Mouse (Mus musculus) liver, embryonic 14.5 days (tissue): Measurements from ENCODE around the gene Prnd. TPM values are rescaled to one million over a fixed set of nuclear protein-coding genes. Genes with fewer than 3 reads are reported as not detected.

Experiments
- ATAC-seq: fragments of 200-750 bp; cut with Nextera tagmentation; 2 replicates; pipeline ENCODE4 v1.8.0; 2017; ENCODE audit warnings: moderate number of reproducible peaks, mild to moderate bottlenecking, moderate library complexity; ENCODE audit not compliant: insufficient read depth
- DNase-seq, 3 experiments: peaks; one replicate each; pipeline ENCODE4 v3.0.0-alpha.2; 2012 to 2013; ENCODE audit warnings: low read depth in 3 of 3, low spot score in 3 of 3
- H3K27ac ChIP-seq: fragments of 300-500 bp; sonication (generic); 2 replicates; pipeline ENCODE4 v1.5.1; 2014; ENCODE audit warnings: moderate library complexity, mild to moderate bottlenecking, control low read depth, inconsistent platforms
- H3K27me3 ChIP-seq: fragments of 300-500 bp; sonication (generic); 2 replicates; pipeline ENCODE4 v1.6.1; 2014; ENCODE audit warnings: mild to moderate bottlenecking, low read length, moderate library complexity; ENCODE audit not compliant: control insufficient read depth, insufficient read depth
- H3K36me3 ChIP-seq: fragments of 300-500 bp; sonication (generic); replicated peaks from 2 replicates; pipeline ENCODE4 v1.6.1; 2014; ENCODE audit warnings: low read depth; ENCODE audit not compliant: control insufficient read depth, insufficient read depth
- H3K4me1 ChIP-seq, 2 experiments: fragments of 200-500 bp in 1 of 2; fragments of 300-500 bp in 1 of 2; sonication (generic) in 1 of 2; replicated peaks; 2 replicates each; pipeline ENCODE4 v1.6.1; 2012 to 2014; ENCODE audit warnings: antibody characterized with exemption in 1 of 2, inconsistent platforms in 1 of 2, low read length in 1 of 2; ENCODE audit not compliant: control insufficient read depth in 2 of 2, insufficient read depth in 2 of 2
- H3K4me2 ChIP-seq: fragments of 300-500 bp; sonication (generic); 2 replicates; pipeline ENCODE4 v1.6.1; 2014; ENCODE audit warnings: low read depth, mild to moderate bottlenecking, control low read depth, moderate library complexity
- H3K4me3 ChIP-seq, 2 experiments: fragments of 200-500 bp in 1 of 2; fragments of 300-500 bp in 1 of 2; sonication (generic) in 1 of 2; 2 replicates each; pipeline ENCODE4 v1.5.1; 2012 to 2014; ENCODE audit warnings: low read depth in 2 of 2, low read length in 2 of 2, mild to moderate bottlenecking in 2 of 2, control low read depth in 1 of 2, inconsistent platforms in 1 of 2, moderate library complexity in 1 of 2; ENCODE audit not compliant: insufficient read depth in 1 of 2
- H3K9ac ChIP-seq: fragments of 300-500 bp; sonication (generic); replicated peaks from 2 replicates; pipeline ENCODE4 v1.6.1; 2014; ENCODE audit warnings: mild to moderate bottlenecking, control low read depth, moderate library complexity
- H3K9me3 ChIP-seq: fragments of 300-500 bp; sonication (generic); 2 replicates; pipeline ENCODE4 v1.6.1; 2016; ENCODE audit warnings: low read length, mixed read lengths; ENCODE audit not compliant: control insufficient read depth
- CTCF ChIP-seq: IDR thresholded peaks from 2 replicates; pipeline ENCODE4 v1.5.1; 2016; ENCODE audit warnings: antibody characterized with exemption, low read depth, control low read depth
- EP300 ChIP-seq: IDR thresholded peaks from 2 replicates; pipeline ENCODE4 v1.6.1; 2016; ENCODE audit warnings: antibody characterized with exemption, low read depth
- WGBS: fragments of 180-500 bp; shearing (Covaris S2); extraction: QIAGEN DNeasy Blood & Tissue Kit; methylation state at CpG from one replicate; pipeline ENCODE4 v1.1.7; 2014; ENCODE audit not compliant: insufficient replicate concordance; 5-methylcytosine and 5-hydroxymethylcytosine counted together
- polyA plus RNA-seq, 2 experiments: library from polyadenylated mRNA; depleted of rRNA in 1 of 2; stranded (reverse) in 1 of 2; unstranded in 1 of 2; fragments of >200 nt; fragmentation: Nextera tagmentation in 1 of 2; extraction: Ambion mirVana in 1 of 2; gene quantifications; 2 replicates each; pipeline versions ENCODE4 v1.2.1 to v1.2.3; 2012 to 2014

Gene Prnd
- polyA plus RNA-seq, 2 experiments = 0.11 to 0.16 TPM

DNA sequence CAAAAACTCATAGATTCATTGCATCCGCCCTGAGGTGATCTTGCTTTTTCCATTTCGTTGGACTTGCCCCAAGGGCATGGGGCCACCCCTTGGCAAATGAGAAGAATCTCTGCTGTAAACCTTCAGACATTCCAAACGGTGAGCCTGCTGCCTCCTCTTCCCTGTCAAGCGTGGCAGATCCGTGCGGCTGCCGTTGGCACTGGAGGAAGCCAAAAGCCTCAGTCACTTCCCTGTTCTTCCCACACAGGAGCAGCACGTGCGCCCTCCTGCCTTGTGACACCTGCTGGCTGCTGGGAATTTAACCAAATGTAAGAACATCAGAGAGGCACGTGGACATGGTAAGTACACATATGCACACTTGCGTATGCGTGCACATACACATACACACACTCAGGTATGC, 45.1 kb downstream of the Prnd start:
- no peaks in the 10 kb centered on the region for H3K9me3 ChIP-seq
- TF ChIP-seq EP300 (no peak), CTCF (no peak)
- no peak overlapping the region for H3K4me2 ChIP-seq
- no peaks in the 10 kb centered on the region for H3K36me3 ChIP-seq
- 65% methylated on average over 12 of the region's 12 CpGs for WGBS
- ATAC-seq (no peak), DNase-seq (no peak)
- H3K27me3 ChIP-seq = no peaks in the 10 kb centered on the region
- H3K9ac ChIP-seq = no peak overlapping the region
- no peak overlapping the region for H3K4me3 ChIP-seq
- H3K27ac ChIP-seq = no peak overlapping the region
- H3K4me1 ChIP-seq = no peaks in the 10 kb centered on the region

GRCm38 (mm10) chr2:131996369-131996768, 45.7 kb downstream of the Prnd start:
- ATAC-seq = no peak
- no peaks in the 10 kb centered on the region for H3K4me1 ChIP-seq
- no peaks in the 10 kb centered on the region for H3K9me3 ChIP-seq
- H3K4me3 ChIP-seq = no peak overlapping the region
- TF ChIP-seq CTCF (no peak), EP300 (no peak)
- no peaks in the 10 kb centered on the region for H3K36me3 ChIP-seq
- WGBS = 61% methylated on average over 7 of the region's 7 CpGs
- no peak for DNase-seq
- no peak overlapping the region for H3K4me2 ChIP-seq
- no peaks in the 10 kb centered on the region for H3K27me3 ChIP-seq
- no peak overlapping the region for H3K27ac ChIP-seq
- no peak overlapping the region for H3K9ac ChIP-seq

GRCm38 (mm10) chr2:131997356-131997755, 46.7 kb downstream of the Prnd start:
- Histone ChIP-seq H3K36me3 (no peaks in the 10 kb centered on the region), H3K27ac (no peak overlapping the region), H3K9me3 (no peaks in the 10 kb centered on the region), H3K27me3 (no peaks in the 10 kb centered on the region), H3K4me1 (no peaks in the 10 kb centered on the region), H3K4me3 (no peak overlapping the region), H3K9ac (no peak overlapping the region), H3K4me2 (no peak overlapping the region)
- WGBS = 44% methylated on average over 5 of the region's 5 CpGs
- no peak for ATAC-seq
- no peak for DNase-seq
- no peak for TF ChIP-seq CTCF
- TF ChIP-seq EP300 = no peak

DNA sequence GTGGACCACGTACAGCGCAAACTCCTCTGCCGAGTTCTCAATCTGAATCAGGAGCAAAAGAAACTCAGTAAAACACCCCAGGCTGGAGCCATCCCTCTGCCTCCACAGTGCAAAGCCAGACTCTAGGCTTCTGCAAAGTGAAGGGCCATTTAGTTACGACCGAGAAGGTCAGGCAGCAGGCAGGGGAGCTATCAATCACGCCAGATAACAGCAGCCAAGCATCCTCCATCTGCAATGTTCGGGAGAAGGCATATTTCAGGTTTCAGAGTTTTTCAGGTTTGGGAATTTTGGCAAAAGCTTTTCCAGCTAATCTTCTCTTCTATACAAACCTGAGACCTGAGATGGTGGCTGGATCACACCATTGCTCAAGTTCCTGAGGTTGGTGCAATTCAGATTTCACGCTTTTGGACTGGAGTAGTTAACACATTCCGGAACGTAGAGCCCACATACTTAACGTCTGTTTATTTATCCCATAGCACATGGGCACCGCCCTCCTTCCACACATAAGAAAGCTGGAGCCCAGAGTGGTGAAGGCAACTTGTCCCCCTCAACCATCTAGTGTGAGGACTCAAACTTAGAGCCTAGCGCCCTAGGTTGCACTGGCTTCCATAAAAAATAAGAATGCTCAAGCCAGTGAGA, 51.2 kb downstream of the Prnd start:
- TF ChIP-seq CTCF (no peak), EP300 (no peak)
- WGBS = 73% methylated on average over 13 of the region's 13 CpGs

GRCm38 (mm10) chr2:132003916-132004315, 53.3 kb downstream of the Prnd start:
- H3K36me3 ChIP-seq = no peaks in the 10 kb centered on the region
- no peak overlapping the region for H3K9ac ChIP-seq
- no peak overlapping the region for H3K4me3 ChIP-seq
- ATAC-seq = no peak
- TF ChIP-seq CTCF (no peak), EP300 (no peak)
- H3K27ac ChIP-seq = no peak overlapping the region
- H3K4me2 ChIP-seq = no peak overlapping the region
- H3K4me1 ChIP-seq = no peaks in the 10 kb centered on the region
- H3K9me3 ChIP-seq = no peaks in the 10 kb centered on the region
- 52% methylated on average over 5 of the region's 5 CpGs for WGBS
- no peak for DNase-seq
- no peaks in the 10 kb centered on the region for H3K27me3 ChIP-seq

More for the DNA sequence above, 51.2 kb downstream of the Prnd start:
- Histone ChIP-seq H3K27me3 (no peaks in the 10 kb centered on the region), H3K27ac (no peak overlapping the region), H3K9me3 (no peaks in the 10 kb centered on the region), H3K9ac (no peak overlapping the region), H3K36me3 (no peaks in the 10 kb centered on the region), H3K4me1 (no peaks in the 10 kb centered on the region), H3K4me3 (no peak overlapping the region), H3K4me2 (no peak overlapping the region)
- no peak for ATAC-seq
- no peak for DNase-seq
